Mouse (Mus musculus): ENCODE data around the gene Ddx43. TPM values are rescaled to one million over a fixed set of nuclear protein-coding genes. Genes with fewer than 3 reads are reported as not detected.
"Not testable (repeated sequence)": the region's sequence is repeated elsewhere in the genome, so short reads cannot be mapped to it uniquely, and the experiment has no call there.

The Ddx43 gene
- total and polyA plus RNA-seq, 2 experiments = 0.09 TPM; not detected in 1

- no peaks in the 10 kb centered on the region for H3K36me3 ChIP-seq (ENCODE audit: control insufficient read depth, insufficient read depth, low read length)
- 56% methylated on average over 2 of the region's 2 CpGs for WGBS
- no peak overlapping the region for H3K4me3 ChIP-seq (ENCODE audit: insufficient read depth, low read depth, low read length)
- H3K27me3 ChIP-seq (ENCODE audit: control insufficient read depth, insufficient read depth, low read length) = no peaks in the 10 kb centered on the region
- TF ChIP-seq POLR2A (IDR thresholded peaks at IDR 0.05; ENCODE audit: extremely low read depth, insufficient read depth, low read length) = no peak
- TF ChIP-seq CTCF (IDR thresholded peaks at IDR 0.05; ENCODE audit: low read depth, low read length) = no peak
- no peaks in the 10 kb centered on the region for H3K79me2 ChIP-seq (ENCODE audit: control insufficient read depth, insufficient read depth, low read length)
- no peak overlapping the region for H3K27ac ChIP-seq (replicated peaks; ENCODE audit: insufficient read depth, low read depth, low read length)
- no peaks in the 10 kb centered on the region for H3K4me1 ChIP-seq (ENCODE audit: control insufficient read depth, insufficient read depth, low read length)
- DNase-seq (ENCODE audit: extremely low read depth, low read depth, low spot score) = no peak
- H3K9ac ChIP-seq (ENCODE audit: low read depth, low read length) = no peak overlapping the region
Observed at GRCm38 (mm10) chr9:78360484-78360872, 35.1 kb upstream of the Ddx43 start.

GRCm38 (mm10) chr9:78363374-78363773, 32.2 kb upstream of the Ddx43 start:
- WGBS = 66% methylated on average over 6 of the region's 6 CpGs
- no peaks in the 10 kb centered on the region for H3K27me3 ChIP-seq (ENCODE audit: control insufficient read depth, insufficient read depth, low read length)
- no peaks in the 10 kb centered on the region for H3K36me3 ChIP-seq (ENCODE audit: control insufficient read depth, insufficient read depth, low read length)
- no peak for TF ChIP-seq CTCF (IDR thresholded peaks at IDR 0.05; ENCODE audit: low read depth, low read length)
- no peak for TF ChIP-seq POLR2A (IDR thresholded peaks at IDR 0.05; ENCODE audit: extremely low read depth, insufficient read depth, low read length)
- no peaks in the 10 kb centered on the region for H3K4me1 ChIP-seq (ENCODE audit: control insufficient read depth, insufficient read depth, low read length)
- H3K9ac ChIP-seq (ENCODE audit: low read depth, low read length) = no peak overlapping the region
- no peak overlapping the region for H3K27ac ChIP-seq (replicated peaks; ENCODE audit: insufficient read depth, low read depth, low read length)
- no peaks in the 10 kb centered on the region for H3K79me2 ChIP-seq (ENCODE audit: control insufficient read depth, insufficient read depth, low read length)
- H3K4me3 ChIP-seq (ENCODE audit: insufficient read depth, low read depth, low read length) = no peak overlapping the region
- no peak for DNase-seq (ENCODE audit: extremely low read depth, low read depth, low spot score)

DNA sequence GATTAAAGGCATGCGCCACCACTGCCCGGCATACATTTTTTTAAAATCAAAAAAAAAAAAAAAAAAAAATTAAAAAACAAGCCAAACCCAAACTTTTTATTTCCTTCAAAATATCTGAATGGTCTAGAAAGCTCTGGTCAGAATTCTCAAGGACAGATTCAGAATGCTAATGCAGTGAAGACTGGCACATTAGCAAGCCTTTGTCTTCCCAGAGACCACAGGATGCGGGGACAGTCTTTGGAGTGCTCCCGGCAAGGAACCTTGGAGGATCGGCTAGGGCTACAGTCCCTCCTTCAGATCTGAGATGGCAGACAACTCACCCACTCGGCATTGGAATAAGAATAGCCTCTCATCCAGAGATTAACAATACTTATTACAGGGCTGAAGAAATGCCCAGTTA, 30.9 kb upstream of the Ddx43 start:
- Histone ChIP-seq H3K27ac (replicated peaks; ENCODE audit: insufficient read depth, low read depth, low read length) (no peak overlapping the region), H3K4me3 (ENCODE audit: insufficient read depth, low read depth, low read length) (no peak overlapping the region), H3K9ac (ENCODE audit: low read depth, low read length) (no peak overlapping the region), H3K27me3 (ENCODE audit: control insufficient read depth, insufficient read depth, low read length) (no peaks in the 10 kb centered on the region), H3K79me2 (ENCODE audit: control insufficient read depth, insufficient read depth, low read length) (no peaks in the 10 kb centered on the region), H3K4me1 (ENCODE audit: control insufficient read depth, insufficient read depth, low read length) (no peaks in the 10 kb centered on the region), H3K36me3 (ENCODE audit: control insufficient read depth, insufficient read depth, low read length) (no peaks in the 10 kb centered on the region)
- TF ChIP-seq POLR2A (IDR thresholded peaks at IDR 0.05; ENCODE audit: extremely low read depth, insufficient read depth, low read length) (no peak), CTCF (IDR thresholded peaks at IDR 0.05; ENCODE audit: low read depth, low read length) (no peak)
- 96% methylated on average over 6 of the region's 6 CpGs for WGBS
- DNase-seq (ENCODE audit: extremely low read depth, low read depth, low spot score) = no peak

GRCm38 (mm10) chr9:78365850-78366544, 29.6 kb upstream of the Ddx43 start:
- TF ChIP-seq POLR2A (IDR thresholded peaks at IDR 0.05; ENCODE audit: extremely low read depth, insufficient read depth, low read length) (no peak), CTCF (IDR thresholded peaks at IDR 0.05; ENCODE audit: low read depth, low read length) (no peak)
- DNase-seq (ENCODE audit: extremely low read depth, low read depth, low spot score) = no peak
- Histone ChIP-seq H3K4me3 (ENCODE audit: insufficient read depth, low read depth, low read length) (no peak overlapping the region), H3K36me3 (ENCODE audit: control insufficient read depth, insufficient read depth, low read length) (no peaks in the 10 kb centered on the region), H3K9ac (ENCODE audit: low read depth, low read length) (no peak overlapping the region), H3K27ac (replicated peaks; ENCODE audit: insufficient read depth, low read depth, low read length) (no peak overlapping the region), H3K4me1 (ENCODE audit: control insufficient read depth, insufficient read depth, low read length) (no peaks in the 10 kb centered on the region), H3K27me3 (ENCODE audit: control insufficient read depth, insufficient read depth, low read length) (no peaks in the 10 kb centered on the region), H3K79me2 (ENCODE audit: control insufficient read depth, insufficient read depth, low read length) (no peaks in the 10 kb centered on the region)
- 69% methylated on average over 13 of the region's 13 CpGs for WGBS

GRCm38 (mm10) chr9:78367959-78368358, 27.6 kb upstream of the Ddx43 start, which contains the start of gene Dppa5a:
Gene Dppa5a, minus strand, starts transcription at chr9:78368177.
- H3K27ac ChIP-seq (replicated peaks; ENCODE audit: insufficient read depth, low read depth, low read length); H3K79me2 ChIP-seq (ENCODE audit: control insufficient read depth, insufficient read depth, low read length); DNase-seq (ENCODE audit: extremely low read depth, low read depth, low spot score); H3K9ac ChIP-seq (ENCODE audit: low read depth, low read length); H3K4me1 ChIP-seq (ENCODE audit: control insufficient read depth, insufficient read depth, low read length); H3K36me3 ChIP-seq (ENCODE audit: control insufficient read depth, insufficient read depth, low read length); H3K4me3 ChIP-seq (ENCODE audit: insufficient read depth, low read depth, low read length); H3K27me3 ChIP-seq (ENCODE audit: control insufficient read depth, insufficient read depth, low read length): not testable (repeated sequence)
- WGBS = 87% methylated on average over 16 of the region's 16 CpGs

GRCm38 (mm10) chr9:78368671-78369293, 26.8 kb upstream of the Ddx43 start:
- Histone ChIP-seq H3K79me2 (ENCODE audit: control insufficient read depth, insufficient read depth, low read length) (no peaks in the 10 kb centered on the region), H3K4me3 (ENCODE audit: insufficient read depth, low read depth, low read length) (no peak overlapping the region), H3K27ac (replicated peaks; ENCODE audit: insufficient read depth, low read depth, low read length) (no peak overlapping the region), H3K27me3 (ENCODE audit: control insufficient read depth, insufficient read depth, low read length) (no peaks in the 10 kb centered on the region), H3K4me1 (ENCODE audit: control insufficient read depth, insufficient read depth, low read length) (no peaks in the 10 kb centered on the region), H3K36me3 (ENCODE audit: control insufficient read depth, insufficient read depth, low read length) (no peaks in the 10 kb centered on the region), H3K9ac (ENCODE audit: low read depth, low read length) (no peak overlapping the region)
- WGBS = 80% methylated on average over 3 of the region's 3 CpGs
- no peak for DNase-seq (ENCODE audit: extremely low read depth, low read depth, low spot score)
- TF ChIP-seq CTCF (IDR thresholded peaks at IDR 0.05; ENCODE audit: low read depth, low read length) (no peak), POLR2A (IDR thresholded peaks at IDR 0.05; ENCODE audit: extremely low read depth, insufficient read depth, low read length) (no peak)
